Mouse (Mus musculus): ENCODE results near the gene Chrm5. TPM values are rescaled to one million over a fixed set of nuclear protein-coding genes. Genes with fewer than 3 reads are reported as not detected.

Chrm5 gene
- polyA plus RNA-seq, 1 experiment from 2014 or later, result not detected

DNA sequence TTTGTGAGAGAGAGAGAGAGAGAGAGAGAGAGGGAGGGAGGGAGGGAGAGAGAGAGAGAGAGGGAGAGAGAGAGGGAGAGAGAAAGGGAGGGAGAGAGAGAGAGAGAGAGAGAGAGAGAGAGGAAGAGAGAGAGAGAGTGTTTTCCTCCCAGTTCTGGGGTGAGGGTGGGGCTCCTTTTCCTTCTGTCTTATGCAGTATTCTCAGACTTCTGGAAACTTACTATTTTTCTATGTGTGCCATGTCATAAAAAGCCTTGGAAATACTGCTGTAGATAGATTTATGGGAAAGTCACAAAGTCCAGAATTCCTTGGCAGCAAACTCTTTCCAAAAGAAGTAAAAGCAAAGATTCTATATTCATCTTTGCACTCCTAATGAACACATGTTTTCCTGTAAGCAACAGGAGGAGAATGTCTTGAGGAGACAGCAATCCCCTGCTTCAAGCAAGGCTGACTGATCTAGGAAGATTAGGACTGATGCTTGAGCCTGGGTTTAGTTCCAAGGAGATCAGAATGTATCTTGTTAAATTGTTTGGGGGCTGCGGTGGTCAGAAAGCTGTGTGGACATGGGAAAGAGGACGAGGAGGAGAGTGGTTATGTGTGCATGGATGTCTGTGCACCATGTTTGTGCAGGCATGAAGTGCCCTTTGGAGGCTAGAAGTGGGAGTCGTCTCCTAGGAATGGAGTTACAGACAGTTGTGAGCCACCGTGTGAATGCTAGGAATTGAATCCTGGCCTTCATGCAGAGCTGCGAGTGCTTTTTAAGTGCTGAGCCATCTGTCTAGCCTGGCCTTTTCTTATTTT, 2.2 kb upstream of the Chrm5 start:
- ChIA-PET CTCF (interaction anchor here (0.7 kb wide), 1 partner anchor 285 kb away, joined by 3 read pairs; no protein-coding TSS in a partner anchor), POLR2A (no interaction called here)
- H3K27me3 ChIP-seq, result no peaks in the 10 kb centered on the region
- no peak for DNase-seq (ENCODE audit: low read depth, low spot score)
- TF ChIP-seq CTCF (IDR thresholded peaks at IDR 0.05), result no peak
- in situ Hi-C loops (cut with MboI; ENCODE audit: low pct_unique_long_range_greater_than_20kb), result loop anchor here (5.0 to 25.0 kb wide), 3 partner anchors 105 to 1495 kb away; partner anchors contain the start of genes Gm21985, Katnbl1 and Slc12a6
- no peak for ATAC-seq

DNA sequence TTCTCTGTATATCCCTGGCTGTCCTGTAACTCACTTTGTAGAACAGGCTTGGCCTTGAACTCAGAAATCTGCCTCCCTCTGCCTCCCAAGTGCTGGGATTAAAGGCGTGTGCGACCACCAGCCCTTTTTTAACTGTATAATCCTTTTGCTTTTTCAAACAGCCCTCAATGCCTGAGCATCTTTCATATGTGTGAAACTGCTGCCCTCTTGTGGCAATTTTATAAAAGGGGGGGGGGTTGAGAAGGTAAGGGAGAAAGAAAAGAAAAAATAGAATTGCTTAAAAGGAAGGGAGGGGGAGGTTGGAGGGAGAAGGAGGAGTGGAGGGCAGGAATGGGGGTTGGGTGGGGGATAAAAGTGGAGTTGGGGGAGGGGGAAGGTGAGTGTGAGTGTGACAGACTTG, 995 bp upstream of the Chrm5 start:
- ChIA-PET CTCF (no interaction called here), POLR2A (no interaction called here)
- H3K27me3 ChIP-seq, result no peaks in the 10 kb centered on the region
- peak; percentile 40 for TF ChIP-seq CTCF (IDR thresholded peaks at IDR 0.05)
- ATAC-seq (no peak), DNase-seq (ENCODE audit: low read depth, low spot score) (peak; percentile 2)
- in situ Hi-C loops (cut with MboI; ENCODE audit: low pct_unique_long_range_greater_than_20kb), result loop anchor here (5.0 to 25.0 kb wide), 3 partner anchors 104 to 1494 kb away; partner anchors contain the start of genes Gm21985, Katnbl1 and Slc12a6

DNA sequence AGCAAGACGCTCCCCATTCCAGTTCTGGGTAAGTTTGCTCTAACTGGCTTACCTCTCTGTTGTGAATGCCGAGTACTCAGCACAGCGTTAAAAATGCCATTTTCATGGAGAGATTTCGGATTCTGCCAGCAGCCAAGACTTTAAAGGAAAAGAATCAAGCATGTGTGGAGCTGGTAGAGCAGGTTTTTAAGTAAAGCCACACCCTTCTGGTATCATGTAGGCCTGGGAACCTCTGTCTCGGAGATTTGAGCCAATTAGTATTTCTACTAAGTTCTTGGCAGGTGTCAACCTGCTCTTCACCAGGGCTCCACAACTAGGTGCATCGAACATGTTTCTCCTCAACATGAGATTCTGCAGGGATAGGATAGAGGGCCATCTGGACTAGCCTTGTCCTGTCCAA, 4.0 kb downstream of the Chrm5 start:
- in situ Hi-C loops (cut with MboI; ENCODE audit: low pct_unique_long_range_greater_than_20kb), result loop anchor here (25.0 kb wide), 1 partner anchor 1489 kb away; no protein-coding TSS in a partner anchor
- ATAC-seq, result no peak
- CTCF ChIA-PET, result interaction anchor here (1.8 kb wide), 1 partner anchor 97 kb away, joined by 5 read pairs; the partner anchor contains the start of gene Katnbl1
- TF ChIP-seq CTCF (IDR thresholded peaks at IDR 0.05), result no peak
- no peak for DNase-seq (ENCODE audit: low read depth, low spot score)
- H3K27me3 ChIP-seq, result no peaks in the 10 kb centered on the region
- POLR2A ChIA-PET, result no interaction called here

DNA sequence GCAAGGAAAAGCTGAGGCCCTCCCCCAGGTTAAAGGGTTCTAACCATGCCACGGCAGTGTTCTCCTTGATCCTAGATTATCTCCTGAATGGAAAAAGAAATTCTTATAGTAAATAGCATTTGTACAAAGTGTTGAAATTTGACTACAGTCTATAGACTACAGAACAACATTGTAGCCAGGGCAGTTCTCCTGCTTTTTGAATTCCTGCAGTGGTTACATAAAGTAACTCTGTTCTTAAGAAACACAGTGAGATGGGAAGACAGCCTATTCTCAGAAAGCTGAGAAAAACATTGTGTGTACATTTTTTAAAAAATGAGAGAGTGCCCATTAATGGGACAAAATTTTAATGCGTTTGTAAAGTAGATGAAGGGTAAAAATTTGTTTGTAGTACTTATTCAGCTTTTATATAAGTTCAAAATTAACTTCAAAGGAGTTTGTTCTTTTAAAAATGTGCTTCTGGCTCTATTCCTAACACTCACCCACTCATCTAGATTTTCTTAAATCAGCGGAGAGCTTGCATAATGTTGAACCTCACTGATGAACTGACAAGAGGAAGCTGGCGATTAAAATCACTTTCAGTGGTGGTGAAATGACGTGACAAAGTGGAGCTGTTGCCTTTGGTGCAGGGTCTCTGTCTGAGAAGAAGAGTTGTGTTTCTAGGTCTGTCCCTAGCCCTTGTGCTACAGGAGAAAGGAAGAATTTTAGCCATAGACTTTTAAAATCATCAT, 5.4 kb downstream of the Chrm5 start:
- no peak for TF ChIP-seq CTCF (IDR thresholded peaks at IDR 0.05)
- in situ Hi-C loops (cut with MboI; ENCODE audit: low pct_unique_long_range_greater_than_20kb), result loop anchor here (25.0 kb wide), 1 partner anchor 1488 kb away; no protein-coding TSS in a partner anchor

DNA sequence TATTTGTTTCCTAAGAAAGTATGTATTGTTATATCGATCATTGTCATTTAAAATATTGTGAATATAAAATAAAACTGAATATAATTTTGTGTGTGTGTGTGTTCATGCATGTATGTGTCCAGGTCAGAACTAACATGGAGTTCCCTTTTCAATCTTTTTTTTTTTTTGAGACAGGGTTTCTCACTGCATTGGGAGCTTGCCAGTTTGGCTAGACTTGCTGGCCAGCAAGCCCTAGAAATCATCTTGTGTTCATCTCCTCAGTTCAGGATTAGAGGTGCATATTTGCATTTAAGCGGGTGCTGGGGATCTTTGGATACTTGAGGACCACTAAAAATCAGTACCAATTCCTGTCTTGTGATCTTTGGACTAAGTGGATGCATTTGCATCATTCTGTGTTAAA, 8.5 kb downstream of the Chrm5 start:
- in situ Hi-C loops (cut with MboI; ENCODE audit: low pct_unique_long_range_greater_than_20kb), result no loop called here
- ChIA-PET CTCF (no interaction called here), POLR2A (no interaction called here)
- DNase-seq (ENCODE audit: low read depth, low spot score), result no peak
- H3K27me3 ChIP-seq, result no peaks in the 10 kb centered on the region
- no peak for ATAC-seq
- no peak for TF ChIP-seq CTCF (IDR thresholded peaks at IDR 0.05)

More for the DNA sequence above, 5.4 kb downstream of the Chrm5 start:
- no peaks in the 10 kb centered on the region for H3K27me3 ChIP-seq
- ChIA-PET POLR2A (interaction anchor here (0.6 kb wide), 1 partner anchor 170 kb away, joined by 3 read pairs; no protein-coding TSS in a partner anchor), CTCF (interaction anchor here (1.3 to 1.8 kb wide), 2 partner anchors 13 to 27 kb away, joined by 4 to 5 read pairs; no protein-coding TSS in a partner anchor)
- DNase-seq (ENCODE audit: low read depth, low spot score) (no peak), ATAC-seq (no peak)

DNA sequence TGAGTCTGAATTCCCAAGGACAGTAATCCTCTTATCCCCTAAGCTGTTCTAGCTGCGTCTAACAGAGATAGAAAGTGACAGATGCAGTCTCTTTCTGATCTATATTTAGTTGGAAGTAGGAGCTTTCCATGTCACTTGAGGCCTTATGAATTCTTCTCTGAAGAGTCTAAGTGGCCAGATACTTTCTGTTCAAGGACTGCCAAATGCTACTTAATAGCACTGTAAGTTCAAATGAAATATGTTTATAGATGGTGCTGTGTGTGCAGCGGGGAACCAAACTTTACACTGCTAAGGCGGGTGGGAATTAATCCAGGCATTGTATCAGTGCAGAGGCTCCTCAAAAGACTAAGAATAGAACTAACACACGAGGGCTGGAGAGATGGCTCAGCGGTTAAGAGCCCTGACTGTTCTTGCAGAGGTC, 9.6 kb downstream of the Chrm5 start:
- no peaks in the 10 kb centered on the region for H3K27me3 ChIP-seq
- ChIA-PET CTCF (interaction anchor here (1.1 kb wide), 1 partner anchor 66 kb away, joined by 3 read pairs; no protein-coding TSS in a partner anchor), POLR2A (no interaction called here)
- TF ChIP-seq CTCF (IDR thresholded peaks at IDR 0.05), result no peak
- no peak for DNase-seq (ENCODE audit: low read depth, low spot score)
- in situ Hi-C loops (cut with MboI; ENCODE audit: low pct_unique_long_range_greater_than_20kb), result no loop called here
- no peak for ATAC-seq

DNA sequence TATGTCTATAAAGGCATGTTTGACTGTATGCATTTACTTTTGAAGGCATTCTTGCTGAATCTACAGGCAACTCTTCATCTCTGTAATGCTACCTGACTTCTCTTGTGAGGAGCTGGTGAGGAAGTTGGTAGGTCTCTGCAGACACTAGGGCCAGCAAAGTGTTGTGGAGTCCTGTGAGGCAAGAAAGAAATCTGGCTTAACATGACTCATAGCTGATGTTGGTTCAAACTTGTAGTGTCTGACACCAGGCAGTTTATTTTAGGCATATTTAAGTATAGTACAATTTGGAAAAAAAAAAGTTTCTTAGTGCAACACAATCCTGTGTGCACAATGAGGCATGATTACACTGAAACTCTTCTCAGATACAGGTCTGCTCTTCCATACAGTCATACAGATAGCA, 11.0 kb downstream of the Chrm5 start:
- ChIA-PET CTCF (interaction anchor here (0.9 to 1.0 kb wide), 2 partner anchors 24 to 92 kb away, joined by 3 read pairs; no protein-coding TSS in a partner anchor), POLR2A (no interaction called here)
- in situ Hi-C loops (cut with MboI; ENCODE audit: low pct_unique_long_range_greater_than_20kb), result no loop called here
- DNase-seq (ENCODE audit: low read depth, low spot score) (no peak), ATAC-seq (no peak)
- H3K27me3 ChIP-seq, result no peaks in the 10 kb centered on the region
- no peak for TF ChIP-seq CTCF (IDR thresholded peaks at IDR 0.05)

DNA sequence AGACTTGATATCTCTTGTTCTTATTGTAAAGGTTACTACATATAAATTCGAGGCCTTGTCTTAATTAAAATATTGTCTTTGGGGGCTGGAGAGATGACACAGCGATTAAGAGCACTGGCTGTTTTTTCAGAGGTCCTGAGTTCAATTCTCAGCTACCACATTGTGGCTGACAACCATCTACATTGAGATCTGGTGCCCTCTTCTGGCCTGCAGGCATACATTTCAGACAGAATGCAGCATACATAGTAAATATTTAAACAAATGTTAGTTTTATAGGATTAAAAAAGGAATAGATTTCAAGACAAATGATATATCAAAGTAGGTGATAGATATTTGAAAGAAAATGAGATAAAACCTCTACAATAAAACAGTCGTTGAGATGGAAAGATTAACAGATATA, 20.0 kb downstream of the Chrm5 start:
- ATAC-seq, result no peak
- in situ Hi-C loops (cut with MboI; ENCODE audit: low pct_unique_long_range_greater_than_20kb), result no loop called here
- ChIA-PET CTCF (interaction anchor here (1.4 kb wide), 1 partner anchor 81 kb away, joined by 3 read pairs; the partner anchor contains the start of gene Katnbl1), POLR2A (no interaction called here)
- no peaks in the 10 kb centered on the region for H3K27me3 ChIP-seq
- no peak for DNase-seq (ENCODE audit: low read depth, low spot score)
- no peak for TF ChIP-seq CTCF (IDR thresholded peaks at IDR 0.05)

DNA sequence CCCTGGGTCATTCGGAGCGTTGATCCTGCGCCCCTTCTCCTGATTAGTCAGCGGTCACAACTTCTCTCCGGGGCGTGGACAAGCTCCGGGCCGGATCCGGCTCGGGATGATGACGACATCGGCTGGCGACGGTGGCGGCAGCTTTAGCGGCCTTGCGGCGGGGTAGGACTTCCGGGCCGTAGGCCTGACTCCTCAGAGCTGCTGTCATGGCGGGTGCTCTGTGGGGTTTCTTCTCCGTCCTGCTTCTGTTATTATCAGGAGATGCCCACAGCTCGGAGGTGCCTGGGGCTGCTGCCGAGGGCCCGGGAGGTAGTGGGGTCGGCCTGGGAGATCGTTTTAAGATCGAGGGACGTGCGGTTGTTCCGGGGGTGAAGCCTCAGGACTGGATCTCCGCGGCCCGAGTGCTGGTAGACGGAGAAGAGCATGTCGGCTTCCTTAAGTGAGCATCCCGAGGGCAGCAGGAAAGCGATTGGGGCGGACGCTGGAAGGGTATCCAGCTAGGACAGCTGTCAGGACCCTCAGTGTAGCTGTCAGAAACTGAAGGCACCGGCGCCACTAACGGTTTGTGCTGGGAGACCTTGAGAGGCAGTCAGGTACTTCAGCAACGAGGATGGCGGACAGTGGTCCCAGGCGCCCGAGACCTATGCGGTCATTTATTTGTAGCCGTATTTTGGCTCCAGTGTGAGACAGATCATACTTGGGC, 25.6 kb downstream of the Chrm5 start, which contains the start of gene Emc7:
Gene Emc7, plus strand, starts transcription at position 136 of the 703 bp plus-strand sequence.
- DNase-seq (ENCODE audit: low read depth, low spot score), result peak; percentile 43
- ChIA-PET CTCF (interaction anchor here (1.0 to 2.1 kb wide), 3 partner anchors 8 to 75 kb away, joined by 3 to 10 read pairs (median 3); partner anchors contain the start of gene Katnbl1), POLR2A (interaction anchor here (1.1 kb wide), 1 partner anchor 25 kb away, joined by 3 read pairs; no protein-coding TSS in a partner anchor)
- no peaks in the 10 kb centered on the region for H3K27me3 ChIP-seq
- in situ Hi-C loops (cut with MboI; ENCODE audit: low pct_unique_long_range_greater_than_20kb), result loop anchor here (5.0 kb wide), 1 partner anchor 83 kb away; no protein-coding TSS in a partner anchor
- TF ChIP-seq CTCF (IDR thresholded peaks at IDR 0.05), result no peak
- ATAC-seq, result peak; percentile 98

All from Patski (cell line).